Mouse (Mus musculus): ENCODE measurements around the gene Trappc3. TPM values are rescaled to one million over a fixed set of nuclear protein-coding genes. Genes with fewer than 3 reads are reported as not detected.
A peak's percentile ranks its signal among the peaks of the same experiment; 100 is the strongest.

The Trappc3 gene
- polyA plus RNA-seq, 1 experiment = 20.5 TPM

- peak; percentile 53; the same call in 1 of the 2 replicates for TF ChIP-seq CTCF (IDR thresholded peaks at IDR 0.05; ENCODE audit: control insufficient read depth, insufficient read depth, insufficient replicate concordance, low read depth, low read length)
- no peak for TF ChIP-seq POLR2A (IDR thresholded peaks at IDR 0.05; ENCODE audit: control insufficient read depth, low read depth, low read length)
- Histone ChIP-seq H3K27me3 (ENCODE audit: control insufficient read depth, insufficient read depth, low read length) (no peaks in the 10 kb centered on the region), H3K4me3 (ENCODE audit: control insufficient read depth, low read depth, low read length) (no peak overlapping the region), H3K4me1 (ENCODE audit: control insufficient read depth, insufficient read depth, low read length) (peaks cover 15% of the 10 kb centered on the region), H3K36me3 (ENCODE audit: control insufficient read depth, insufficient read depth, low read length) (no peaks in the 10 kb centered on the region), H3K27ac (ENCODE audit: control insufficient read depth, insufficient read depth, low read depth, low read length) (no peak overlapping the region)
Measured at GRCm38 (mm10) chr4:126306058-126306457, 43.9 kb downstream of the Trappc3 start.

- Histone ChIP-seq H3K27ac (ENCODE audit: control insufficient read depth, insufficient read depth, low read depth, low read length) (no peak overlapping the region), H3K4me1 (ENCODE audit: control insufficient read depth, insufficient read depth, low read length) (peaks cover 12% of the 10 kb centered on the region), H3K36me3 (ENCODE audit: control insufficient read depth, insufficient read depth, low read length) (no peaks in the 10 kb centered on the region), H3K4me3 (ENCODE audit: control insufficient read depth, low read depth, low read length) (no peak overlapping the region), H3K27me3 (ENCODE audit: control insufficient read depth, insufficient read depth, low read length) (no peaks in the 10 kb centered on the region)
- no peak for TF ChIP-seq POLR2A (IDR thresholded peaks at IDR 0.05; ENCODE audit: control insufficient read depth, low read depth, low read length)
- no peak for TF ChIP-seq CTCF (IDR thresholded peaks at IDR 0.05; ENCODE audit: control insufficient read depth, insufficient read depth, insufficient replicate concordance, low read depth, low read length)
Measured at GRCm38 (mm10) chr4:126306827-126307226, 44.7 kb downstream of the Trappc3 start.

GRCm38 (mm10) chr4:126309211-126309921, 47.2 kb downstream of the Trappc3 start:
- peak overlapping the region; percentile 74 for H3K4me3 ChIP-seq (ENCODE audit: control insufficient read depth, low read depth, low read length)
- peaks cover 8% of the 10 kb centered on the region; the same call in 1 of the 2 replicates for H3K4me1 ChIP-seq (ENCODE audit: control insufficient read depth, insufficient read depth, low read length)
- no peaks in the 10 kb centered on the region for H3K27me3 ChIP-seq (ENCODE audit: control insufficient read depth, insufficient read depth, low read length)
- no peaks in the 10 kb centered on the region for H3K36me3 ChIP-seq (ENCODE audit: control insufficient read depth, insufficient read depth, low read length)
- no peak overlapping the region for H3K27ac ChIP-seq (ENCODE audit: control insufficient read depth, insufficient read depth, low read depth, low read length)
- TF ChIP-seq POLR2A (IDR thresholded peaks at IDR 0.05; ENCODE audit: control insufficient read depth, low read depth, low read length) = no peak
- TF ChIP-seq CTCF (IDR thresholded peaks at IDR 0.05; ENCODE audit: control insufficient read depth, insufficient read depth, insufficient replicate concordance, low read depth, low read length) = peak; percentile 15; the same call in 1 of the 2 replicates

- peaks cover 8% of the 10 kb centered on the region; the same call in 1 of the 2 replicates for H3K4me1 ChIP-seq (ENCODE audit: control insufficient read depth, insufficient read depth, low read length)
- no peaks in the 10 kb centered on the region for H3K27me3 ChIP-seq (ENCODE audit: control insufficient read depth, insufficient read depth, low read length)
- H3K27ac ChIP-seq (ENCODE audit: control insufficient read depth, insufficient read depth, low read depth, low read length) = no peak overlapping the region
- TF ChIP-seq POLR2A (IDR thresholded peaks at IDR 0.05; ENCODE audit: control insufficient read depth, low read depth, low read length) = no peak
- peak; percentile 75; the same call in 1 of the 2 replicates for TF ChIP-seq CTCF (IDR thresholded peaks at IDR 0.05; ENCODE audit: control insufficient read depth, insufficient read depth, insufficient replicate concordance, low read depth, low read length)
- H3K4me3 ChIP-seq (ENCODE audit: control insufficient read depth, low read depth, low read length) = peak overlapping the region; percentile 74
- H3K36me3 ChIP-seq (ENCODE audit: control insufficient read depth, insufficient read depth, low read length) = no peaks in the 10 kb centered on the region
Measured at GRCm38 (mm10) chr4:126309922-126310309, 47.8 kb downstream of the Trappc3 start.

- Histone ChIP-seq H3K27me3 (ENCODE audit: control insufficient read depth, insufficient read depth, low read length) (no peaks in the 10 kb centered on the region), H3K4me1 (ENCODE audit: control insufficient read depth, insufficient read depth, low read length) (peaks cover 8% of the 10 kb centered on the region; the same call in 1 of the 2 replicates), H3K4me3 (ENCODE audit: control insufficient read depth, low read depth, low read length) (no peak overlapping the region), H3K27ac (ENCODE audit: control insufficient read depth, insufficient read depth, low read depth, low read length) (no peak overlapping the region), H3K36me3 (ENCODE audit: control insufficient read depth, insufficient read depth, low read length) (no peaks in the 10 kb centered on the region)
- TF ChIP-seq POLR2A (IDR thresholded peaks at IDR 0.05; ENCODE audit: control insufficient read depth, low read depth, low read length) (no peak), CTCF (IDR thresholded peaks at IDR 0.05; ENCODE audit: control insufficient read depth, insufficient read depth, insufficient replicate concordance, low read depth, low read length) (no peak)
Measured at GRCm38 (mm10) chr4:126310344-126310743, 48.2 kb downstream of the Trappc3 start.

GRCm38 (mm10) chr4:126311566-126312200, 49.6 kb downstream of the Trappc3 start:
- H3K36me3 ChIP-seq (ENCODE audit: control insufficient read depth, insufficient read depth, low read length) = no peaks in the 10 kb centered on the region
- peaks cover 8% of the 10 kb centered on the region; the same call in 1 of the 2 replicates for H3K4me1 ChIP-seq (ENCODE audit: control insufficient read depth, insufficient read depth, low read length)
- H3K27me3 ChIP-seq (ENCODE audit: control insufficient read depth, insufficient read depth, low read length) = no peaks in the 10 kb centered on the region
- no peak overlapping the region for H3K4me3 ChIP-seq (ENCODE audit: control insufficient read depth, low read depth, low read length)
- H3K27ac ChIP-seq (ENCODE audit: control insufficient read depth, insufficient read depth, low read depth, low read length) = no peak overlapping the region
- no peak for TF ChIP-seq CTCF (IDR thresholded peaks at IDR 0.05; ENCODE audit: control insufficient read depth, insufficient read depth, insufficient replicate concordance, low read depth, low read length)
- TF ChIP-seq POLR2A (IDR thresholded peaks at IDR 0.05; ENCODE audit: control insufficient read depth, low read depth, low read length) = no peak

GRCm38 (mm10) chr4:126313202-126313601, 51.1 kb downstream of the Trappc3 start:
- H3K4me1 ChIP-seq (ENCODE audit: control insufficient read depth, insufficient read depth, low read length) = peaks cover 8% of the 10 kb centered on the region; the same call in 1 of the 2 replicates
- H3K27me3 ChIP-seq (ENCODE audit: control insufficient read depth, insufficient read depth, low read length) = no peaks in the 10 kb centered on the region
- TF ChIP-seq CTCF (IDR thresholded peaks at IDR 0.05; ENCODE audit: control insufficient read depth, insufficient read depth, insufficient replicate concordance, low read depth, low read length) (no peak), POLR2A (IDR thresholded peaks at IDR 0.05; ENCODE audit: control insufficient read depth, low read depth, low read length) (no peak)
- H3K36me3 ChIP-seq (ENCODE audit: control insufficient read depth, insufficient read depth, low read length) = no peaks in the 10 kb centered on the region
- no peak overlapping the region for H3K4me3 ChIP-seq (ENCODE audit: control insufficient read depth, low read depth, low read length)
- H3K27ac ChIP-seq (ENCODE audit: control insufficient read depth, insufficient read depth, low read depth, low read length) = no peak overlapping the region
